Mouse (Mus musculus) embryo, embryonic 10 days (tissue): ENCODE measurements at regions not wholly inside any gene's neighbourhood (a gene's known extent, or its start where the extent isn't known, plus 50 kb on each side); places are given as distances from the start of the nearest gene placed in this dataset.
"Not testable (repeated sequence)": the region's sequence is repeated elsewhere in the genome, so short reads cannot be mapped to it uniquely, and the experiment has no call there.

Source experiments
- DNase-seq: peaks from one replicate; pipeline ENCODE4 v3.0.0-alpha.2; 2015; ENCODE audit warnings: low spot score

DNA sequence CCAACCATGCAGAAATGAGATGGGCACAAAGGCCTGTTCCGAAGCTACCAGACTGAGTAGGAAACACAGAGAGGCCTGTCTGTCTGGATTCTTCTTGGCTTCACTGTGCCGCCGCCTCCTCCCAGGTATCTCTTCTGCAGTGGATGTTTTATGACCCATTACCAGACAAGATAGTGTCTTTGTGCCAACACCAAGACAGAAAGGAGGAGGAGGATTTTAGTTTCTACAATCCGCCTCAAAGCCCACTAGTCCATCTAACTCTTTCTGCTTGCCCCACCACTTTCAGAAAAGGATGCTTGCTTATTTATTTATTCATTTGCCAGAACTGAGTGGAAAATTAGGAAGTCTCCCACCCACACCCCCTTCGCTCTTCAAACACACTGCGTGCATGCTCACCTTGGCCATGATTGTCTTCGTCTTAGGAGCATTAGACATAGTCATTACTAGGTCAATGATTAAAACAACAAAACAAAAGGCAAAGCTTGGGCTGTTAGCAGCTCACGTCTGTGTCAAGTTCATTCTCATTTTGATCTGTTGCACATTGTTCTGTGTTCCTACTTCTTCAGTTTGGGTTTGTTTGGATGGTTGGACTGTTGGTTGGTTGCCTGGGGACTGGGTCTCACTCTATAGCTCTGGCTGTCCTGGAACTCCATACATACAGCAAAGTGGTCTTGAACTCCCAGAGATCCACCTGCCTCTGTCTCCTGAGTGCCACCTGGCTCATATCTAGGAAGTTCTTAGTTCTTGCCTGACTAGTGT is 61.7 kb upstream of the Cpm start:
- DNase-seq: no peak

DNA sequence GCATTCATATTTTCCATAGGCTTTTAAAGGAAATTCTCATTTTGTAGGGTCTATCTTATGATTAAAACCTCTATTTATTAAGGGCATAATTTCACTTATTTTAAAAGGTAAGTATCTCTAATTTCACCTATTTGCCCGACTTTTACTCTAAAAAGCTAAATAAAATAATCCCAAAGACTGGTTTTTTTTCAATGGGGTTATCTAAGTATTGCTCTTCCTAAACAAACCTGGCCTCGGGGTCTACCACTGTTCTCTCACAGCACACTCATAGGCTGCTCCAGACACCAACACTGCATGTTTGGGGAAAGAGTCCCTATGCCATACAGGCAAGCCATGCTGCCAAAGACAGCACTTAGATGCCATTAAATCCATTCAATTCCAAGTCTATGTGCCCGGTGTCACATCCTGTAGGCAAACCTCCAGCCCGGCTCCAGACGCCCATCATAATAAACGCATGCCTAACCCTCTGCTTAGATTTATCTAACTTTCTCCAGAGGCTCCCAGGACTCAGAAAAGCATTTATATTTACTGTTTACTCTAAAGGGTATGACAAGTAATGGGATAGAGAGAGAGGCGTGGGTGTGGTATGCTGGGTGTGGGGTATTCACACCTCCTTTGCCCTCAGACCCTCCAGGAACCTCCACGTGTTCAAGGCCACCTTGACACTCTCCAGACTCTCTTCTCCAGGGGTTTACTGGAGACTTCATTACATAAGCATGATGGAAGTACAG is 62.5 kb upstream of the Cpm start:
- DNase-seq: no peak

DNA sequence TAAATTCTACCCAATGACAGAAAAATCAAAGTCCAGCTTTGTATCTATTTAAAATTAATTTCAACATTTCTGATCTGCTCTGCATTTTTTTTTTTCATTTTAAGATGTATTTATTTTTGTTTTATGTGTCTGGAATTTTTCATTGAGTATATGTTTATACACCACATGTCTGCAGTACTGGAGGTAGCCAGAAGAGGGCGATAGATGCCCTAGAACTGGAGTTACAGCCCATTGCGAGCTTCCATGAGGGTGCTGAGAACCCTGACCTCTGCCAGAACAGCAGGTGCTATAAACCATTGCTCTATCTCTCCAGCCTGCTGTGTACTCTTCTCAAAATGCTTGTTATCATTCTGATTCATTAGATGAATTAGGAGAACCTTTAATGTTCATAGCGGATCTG is 63.1 kb upstream of the Cpm start:
- DNase-seq: no peak

DNA sequence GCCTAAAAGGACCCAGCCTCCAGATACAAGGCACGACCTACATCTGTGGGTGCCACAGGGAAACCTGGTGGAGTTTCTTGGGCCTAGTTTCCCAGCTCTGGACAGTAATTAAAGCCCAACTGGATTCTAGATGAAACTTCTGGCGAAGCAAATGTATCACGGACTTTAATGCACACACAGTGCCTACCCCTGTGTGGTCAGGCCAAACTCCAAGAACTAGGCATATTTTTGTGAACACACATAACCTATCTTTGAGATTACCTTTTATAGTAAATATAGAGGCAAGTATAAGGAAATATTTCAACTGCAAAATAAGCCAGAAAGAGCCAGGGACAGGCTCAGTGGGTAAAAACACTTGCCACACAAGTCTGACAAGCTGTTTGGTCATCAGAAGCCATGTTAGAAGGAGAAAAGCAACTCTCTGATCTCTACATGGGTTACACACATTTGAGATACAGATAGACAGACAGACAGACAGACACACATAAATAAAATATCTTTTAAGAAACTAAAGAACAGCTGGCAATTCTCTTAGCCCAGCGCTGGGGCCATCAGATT is 63.7 kb upstream of the Cpm start:
- DNase-seq: no peak

DNA sequence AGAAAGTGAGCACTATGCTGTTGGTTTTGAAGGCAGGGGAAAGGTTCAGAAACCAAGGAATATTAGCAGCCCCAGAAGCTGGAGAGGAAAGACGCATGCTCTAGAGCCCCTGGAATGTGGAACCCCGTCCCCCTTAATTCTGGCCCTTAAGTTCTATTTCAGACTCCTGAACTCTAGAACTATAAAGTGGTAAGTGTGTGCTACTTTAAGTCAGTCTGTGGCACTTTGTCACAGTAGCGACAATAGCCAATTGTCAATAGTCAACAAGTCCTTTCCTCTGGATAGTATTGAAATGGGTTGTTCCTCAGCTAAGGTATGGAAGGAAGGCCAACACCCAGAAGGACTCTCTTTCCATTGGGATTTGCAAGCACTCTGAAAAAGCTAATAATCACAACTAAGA is 64.2 kb upstream of the Cpm start:
- DNase-seq: no peak

DNA sequence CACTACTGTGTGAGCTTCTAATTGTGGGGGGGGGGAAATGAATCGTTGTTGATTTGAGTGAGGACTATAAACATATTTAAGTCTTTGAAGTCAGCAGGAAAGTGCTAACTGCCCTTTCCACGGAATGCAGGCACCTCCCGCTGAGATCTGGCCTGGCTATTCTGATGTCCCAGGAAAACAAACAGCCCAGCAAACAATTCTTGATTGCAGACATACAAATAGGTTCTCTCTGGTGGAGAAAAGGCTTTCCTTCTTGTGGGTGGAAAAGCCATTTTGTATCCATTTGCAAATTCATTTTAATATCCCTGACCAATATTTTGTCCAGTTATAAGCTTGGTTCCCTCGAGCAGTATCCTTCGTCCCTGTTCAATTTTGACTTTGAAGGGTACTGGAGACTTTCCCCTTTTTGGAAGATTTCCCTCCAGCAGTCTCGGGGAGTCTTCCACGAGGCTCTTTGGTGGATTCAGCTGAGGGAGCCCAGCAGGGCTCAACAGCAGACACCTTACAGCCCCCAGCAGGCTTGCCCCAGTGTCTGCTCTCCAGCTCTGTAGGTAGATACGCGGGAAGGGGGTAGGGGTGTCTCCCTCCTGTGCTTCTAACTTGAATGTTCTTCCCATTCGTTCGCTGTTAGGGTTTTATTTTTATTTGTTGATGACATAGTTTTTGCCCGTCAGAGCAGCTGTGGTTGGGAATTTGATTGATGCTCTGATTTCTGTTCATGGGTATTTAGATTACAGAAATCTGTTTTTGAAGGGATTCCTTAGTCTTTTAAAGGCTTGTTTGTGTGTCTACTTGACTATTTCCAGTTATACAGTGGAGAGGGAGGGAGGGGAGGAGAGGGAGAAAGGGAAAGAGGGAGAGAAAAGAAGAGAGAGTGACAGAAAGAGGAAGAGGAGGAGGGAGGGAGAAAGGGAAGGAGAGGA is 64.9 kb upstream of the Cpm start:
- DNase-seq: no peak

DNA sequence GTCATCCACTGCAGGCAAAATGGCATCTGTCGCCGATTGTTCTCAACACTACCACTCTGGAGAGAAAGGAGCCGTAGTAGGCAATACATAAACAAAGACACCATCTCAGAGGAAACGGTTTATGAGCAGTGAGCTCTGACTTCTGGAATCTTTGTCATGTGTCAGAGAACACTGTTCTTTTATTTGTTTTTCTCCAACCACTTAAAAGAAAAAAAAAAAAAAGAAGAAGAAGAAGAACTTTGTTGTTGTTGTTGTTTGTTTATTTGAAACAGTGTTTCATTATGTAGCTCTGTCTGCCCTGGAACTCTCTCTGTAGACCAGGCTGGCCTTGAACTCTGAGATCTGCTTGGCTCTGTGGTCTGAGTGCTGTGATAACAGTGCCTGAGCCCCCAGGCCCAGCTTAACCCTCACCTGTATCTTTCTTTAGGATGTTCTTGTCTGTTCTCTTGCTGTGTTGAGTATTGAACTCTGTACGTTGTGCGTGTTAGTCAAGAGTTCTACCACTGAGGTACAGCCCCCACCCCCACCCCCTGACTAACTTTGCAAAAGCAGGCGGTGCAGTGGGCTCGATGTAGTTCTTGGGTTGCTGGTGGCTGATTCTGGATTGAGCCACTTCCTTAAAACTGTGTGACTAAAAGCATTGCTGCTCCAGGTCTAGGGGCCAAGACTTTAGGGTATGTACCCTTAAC is 65.7 kb upstream of the Cpm start:
- no peak for DNase-seq

DNA sequence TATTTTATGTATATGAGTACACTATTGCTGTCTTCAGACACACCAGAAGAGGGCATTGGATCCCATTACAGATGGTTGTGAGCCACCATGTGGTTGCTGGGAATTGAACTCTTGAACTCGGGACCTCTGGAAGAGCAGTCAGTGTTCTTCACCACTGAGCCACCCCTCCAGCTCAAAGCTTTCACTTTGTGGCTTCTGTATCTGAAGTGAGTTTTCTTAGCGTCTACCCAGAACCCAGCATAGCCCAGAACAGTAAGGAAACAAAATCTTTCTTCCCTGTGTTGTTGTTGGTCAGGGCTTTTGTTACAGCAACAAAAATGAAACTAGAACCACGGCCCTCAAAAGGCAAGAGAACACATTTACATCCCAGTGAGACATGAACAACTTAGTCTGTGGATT is 66.5 kb upstream of the Cpm start:
- not testable (repeated sequence) for DNase-seq

DNA sequence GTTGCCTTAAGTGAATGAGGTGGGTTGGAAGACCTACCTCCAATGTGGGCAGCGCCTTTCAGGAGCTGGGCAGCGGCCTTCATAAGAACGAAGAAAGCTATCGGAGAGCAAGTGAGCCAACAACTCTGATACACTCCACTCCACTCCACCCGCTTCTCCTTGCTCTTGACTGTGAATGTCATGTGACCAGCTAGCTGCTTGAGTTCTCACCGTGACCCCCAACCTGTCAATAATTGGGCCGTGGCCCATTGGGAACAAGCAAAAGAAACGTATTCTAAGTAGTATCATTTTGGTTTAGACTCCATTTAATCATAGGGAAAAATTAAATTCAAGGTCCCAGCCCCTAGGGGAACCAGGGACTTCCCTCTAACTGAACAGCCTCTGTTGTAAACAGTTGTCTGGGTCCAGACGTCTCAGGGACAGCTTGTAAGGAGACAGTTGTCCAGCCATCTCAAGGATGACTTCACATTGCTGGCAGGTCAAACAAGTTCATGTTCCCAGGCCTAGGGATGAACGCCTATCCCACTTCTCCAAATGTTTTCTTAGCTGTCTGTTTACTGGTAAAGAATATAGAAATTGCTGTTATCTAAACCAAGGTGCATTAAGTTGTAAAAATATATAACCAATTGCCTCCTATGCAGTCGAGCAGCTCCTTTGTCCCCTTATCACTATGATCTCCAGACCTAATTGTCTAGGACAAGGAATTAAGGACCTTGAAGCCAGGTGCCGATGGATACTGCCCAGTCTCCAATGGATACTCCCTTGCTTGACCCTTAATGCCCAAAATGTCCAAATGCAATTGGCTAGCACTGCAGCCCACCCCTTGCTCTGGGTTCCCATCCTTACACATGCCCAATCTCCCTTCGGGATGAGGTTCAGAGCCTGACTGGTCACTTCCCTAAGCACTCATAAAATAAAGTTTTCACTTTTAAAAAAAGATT is 67.1 kb upstream of the Cpm start:
- no peak for DNase-seq

DNA sequence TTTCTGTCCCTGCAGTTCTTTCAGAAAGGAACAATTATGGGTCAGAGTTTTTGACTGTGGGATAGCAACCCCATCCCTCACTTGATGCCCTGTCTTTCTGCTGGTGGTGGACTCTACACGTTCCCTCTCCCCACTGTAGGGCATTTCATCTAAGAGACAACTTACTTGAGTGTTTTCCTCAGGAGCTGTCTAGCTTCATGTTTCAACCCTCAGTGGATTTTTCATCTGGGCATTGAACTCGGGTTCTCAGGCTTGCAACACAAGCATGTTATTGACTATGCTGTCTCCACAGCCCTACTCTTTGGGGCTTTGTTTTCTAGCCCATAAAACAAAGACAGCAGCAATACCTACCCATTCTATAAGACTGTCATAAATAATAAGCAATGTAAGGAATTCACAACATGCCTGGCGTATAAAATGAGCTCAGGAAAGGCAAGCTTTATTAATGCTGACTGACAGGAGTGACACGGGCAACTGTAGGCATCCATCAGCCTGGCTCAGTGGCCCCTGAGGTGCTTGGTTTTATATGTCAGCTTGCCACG is 68.0 kb upstream of the Cpm start:
- no peak for DNase-seq

DNA sequence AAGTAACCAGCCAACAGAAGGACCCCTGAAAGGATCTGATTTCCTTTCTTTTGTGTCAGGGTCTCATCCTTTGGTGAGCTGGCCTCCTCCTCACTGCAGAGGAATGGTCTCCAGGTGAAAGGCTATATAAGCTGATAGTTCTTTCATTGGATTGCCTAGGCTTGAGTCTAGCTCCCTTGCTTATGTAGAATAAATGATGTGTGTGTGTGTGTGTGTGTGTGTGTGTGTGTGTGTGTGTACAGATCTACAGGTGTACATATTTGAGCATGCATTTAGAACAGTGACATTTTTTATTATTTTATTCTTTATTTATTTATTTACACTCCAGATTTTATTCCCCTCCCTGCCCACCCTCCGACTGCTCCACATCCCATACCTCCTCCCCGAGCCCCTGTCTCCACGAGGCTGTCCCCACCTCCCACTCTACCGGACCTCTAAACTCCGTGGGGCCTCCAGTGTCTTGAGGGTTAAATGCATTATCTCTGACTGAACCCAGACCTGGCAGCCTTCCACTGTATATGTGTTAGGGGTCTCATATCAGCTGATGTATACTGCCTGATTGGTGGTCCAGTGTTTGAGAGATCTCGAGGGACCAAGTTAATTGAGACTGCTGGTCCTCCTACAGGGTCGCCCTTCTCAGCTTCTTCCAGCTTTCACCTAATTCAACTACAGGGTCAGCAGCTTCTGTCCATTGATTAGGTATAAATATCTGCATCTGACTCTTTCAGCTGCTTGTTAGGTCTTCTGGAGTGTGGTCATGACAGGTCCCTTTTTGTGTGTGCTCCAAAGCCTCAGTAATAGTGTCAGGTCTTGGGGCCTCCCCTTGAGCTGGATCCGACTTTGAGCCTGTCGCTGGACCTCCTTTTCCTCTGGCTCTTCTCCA is 68.7 kb upstream of the Cpm start:
- DNase-seq: no peak

DNA sequence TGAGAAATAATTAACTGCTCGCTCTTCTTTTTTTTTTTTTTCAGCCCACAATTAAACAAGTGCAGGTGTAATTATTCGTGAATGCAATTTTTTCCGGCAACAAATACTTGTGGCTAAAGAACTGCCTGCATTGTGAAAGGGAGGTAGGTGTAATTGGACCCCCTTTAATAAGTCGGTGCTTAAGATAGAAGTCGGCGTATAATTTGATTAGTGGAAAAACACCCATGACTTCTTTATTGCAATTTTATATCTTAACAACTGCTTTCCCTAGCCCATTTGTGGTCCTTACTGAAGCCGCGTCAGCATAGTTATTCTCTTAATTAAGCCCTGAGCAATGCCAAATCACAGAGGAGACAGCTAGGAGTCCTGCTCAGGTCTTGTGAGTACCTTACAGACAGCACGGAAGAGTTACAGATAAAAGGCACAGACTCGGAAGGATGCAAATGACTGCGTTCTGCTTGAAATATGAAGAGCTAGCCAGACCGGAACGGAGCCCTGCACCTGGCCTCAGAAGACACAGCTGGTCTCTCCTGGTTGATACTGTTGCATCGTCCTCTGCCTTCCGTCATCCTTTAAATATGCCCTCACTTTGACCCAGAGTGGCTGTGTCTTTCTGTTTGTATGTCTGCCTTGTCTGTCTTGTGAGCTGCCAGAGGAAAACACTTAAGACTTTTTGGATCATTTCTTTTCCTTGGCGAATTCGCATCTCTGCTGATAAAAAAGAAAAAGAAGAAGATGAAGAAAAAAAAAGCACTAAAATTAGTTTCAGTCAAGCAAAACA is 69.5 kb upstream of the Cpm start:
- DNase-seq: no peak

DNA sequence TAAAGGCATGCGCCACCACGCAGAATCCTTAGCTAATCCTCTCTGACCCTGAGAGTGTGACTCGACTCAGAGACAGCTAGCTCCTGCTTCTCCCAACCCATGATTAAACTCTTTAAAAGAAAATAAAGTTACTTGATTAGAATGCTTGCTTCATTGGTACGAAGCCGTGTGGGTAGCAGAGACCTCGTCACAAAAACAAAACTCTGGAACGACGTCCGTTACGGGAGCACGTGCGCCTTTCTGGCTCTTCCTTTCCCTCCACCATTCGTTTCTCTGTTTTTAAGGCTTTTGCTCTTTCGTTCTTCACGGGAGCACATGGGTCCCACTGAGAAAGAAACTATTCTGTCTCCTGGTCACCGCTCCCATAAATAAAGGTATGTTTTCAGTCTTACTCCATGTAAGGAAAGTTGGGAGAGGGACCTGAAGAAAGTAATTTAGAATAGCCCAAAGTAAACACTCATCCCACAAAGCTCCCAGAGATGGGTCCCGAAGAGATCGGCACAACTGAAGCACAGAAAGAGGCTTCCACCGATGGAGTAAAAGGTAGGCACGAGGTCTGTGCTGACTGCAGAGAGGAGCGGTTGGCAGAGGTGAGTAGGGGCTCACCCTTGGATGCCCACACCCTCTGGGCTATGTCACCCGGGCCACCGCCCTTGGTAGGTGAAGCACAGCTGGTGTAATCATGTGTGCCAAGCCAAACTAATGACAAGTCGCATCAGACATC is 70.2 kb upstream of the Cpm start:
- DNase-seq: no peak

DNA sequence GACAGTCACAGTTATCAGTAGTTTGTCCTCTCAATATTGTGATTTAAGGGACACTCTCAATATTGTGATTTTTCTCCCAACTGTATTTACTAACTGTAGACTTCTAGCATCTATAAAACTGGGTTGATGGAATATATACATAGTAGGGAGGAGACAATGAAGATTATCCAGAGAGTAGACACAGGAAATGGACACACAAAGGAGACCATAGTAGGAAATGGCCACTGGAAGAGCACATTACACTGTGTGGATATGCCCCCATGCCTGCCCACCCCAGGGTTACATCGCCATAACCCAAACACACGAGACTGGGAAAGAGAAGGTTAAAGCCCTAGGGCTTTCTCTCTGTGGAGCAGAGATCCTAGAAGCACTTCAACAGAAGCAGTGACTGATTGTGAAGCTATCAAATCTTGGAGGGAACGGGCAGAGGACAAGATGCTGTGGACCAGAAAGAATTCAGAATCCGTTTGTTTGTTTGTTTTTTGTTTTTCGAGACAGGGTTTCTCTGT is 71.0 kb upstream of the Cpm start:
- DNase-seq: no peak

DNA sequence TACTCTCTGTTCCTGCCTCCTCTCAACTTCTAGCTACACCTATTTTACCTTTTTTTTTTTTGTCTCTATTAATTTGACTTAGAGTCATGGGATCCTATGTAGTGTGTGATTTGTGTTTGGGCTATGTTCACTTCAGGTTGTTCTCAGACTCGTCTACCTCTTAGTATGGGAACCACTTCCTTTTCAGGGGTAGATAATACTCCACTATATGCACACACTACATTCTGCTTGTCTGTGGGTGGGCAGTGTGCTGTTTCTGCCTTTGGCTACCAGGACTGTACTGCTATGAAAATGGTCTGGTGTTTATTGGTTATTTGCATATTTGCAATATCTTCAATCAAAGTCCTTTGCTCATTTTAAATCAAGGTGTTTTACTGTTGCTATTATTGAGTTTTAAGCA is 71.6 kb upstream of the Cpm start:
- no peak for DNase-seq

DNA sequence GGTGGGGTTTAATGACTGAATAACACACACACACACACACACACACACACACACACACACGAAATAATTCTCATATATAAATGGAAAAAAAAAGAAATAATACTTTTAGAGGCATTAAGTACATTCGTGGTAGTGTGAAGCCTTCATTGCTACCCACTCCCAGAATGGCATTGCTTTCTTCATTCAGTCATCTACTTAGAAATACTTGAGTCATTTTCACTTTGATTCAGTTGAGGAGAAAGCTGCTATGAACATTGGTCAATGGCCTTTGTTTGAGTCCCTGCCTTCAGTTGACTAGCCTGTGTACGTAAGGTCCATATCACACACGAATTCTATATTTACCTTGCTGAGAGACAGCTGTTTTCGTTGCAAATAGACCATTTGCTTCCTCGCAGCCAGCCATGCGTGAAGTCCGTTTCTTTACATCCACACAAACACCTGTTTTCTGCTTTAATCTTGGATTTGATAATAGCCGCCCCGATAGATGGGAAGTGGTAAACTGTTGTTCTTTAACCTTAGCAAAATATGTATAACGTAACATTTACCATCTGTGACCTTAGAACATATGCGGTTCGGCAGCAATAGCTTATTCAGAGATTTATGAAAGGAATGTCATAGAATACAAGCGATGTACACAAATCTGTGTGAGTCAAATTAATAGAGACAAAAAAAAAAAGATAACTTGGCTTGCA is 72.3 kb upstream of the Cpm start:
- no peak for DNase-seq
